Mouse (Mus musculus) skeletal muscle tissue, adult 2 months (tissue): ENCODE measurements at regions not wholly inside any gene's neighbourhood (a gene's known extent, or its start where the extent isn't known, plus 50 kb on each side); places are given as distances from the start of the nearest gene placed in this dataset.

ENCODE experiments used
- DNase-seq: peaks from one replicate; pipeline ENCODE4 v3.0.0-alpha.2; 2012; ENCODE audit warnings: low read depth, low spot score

DNA sequence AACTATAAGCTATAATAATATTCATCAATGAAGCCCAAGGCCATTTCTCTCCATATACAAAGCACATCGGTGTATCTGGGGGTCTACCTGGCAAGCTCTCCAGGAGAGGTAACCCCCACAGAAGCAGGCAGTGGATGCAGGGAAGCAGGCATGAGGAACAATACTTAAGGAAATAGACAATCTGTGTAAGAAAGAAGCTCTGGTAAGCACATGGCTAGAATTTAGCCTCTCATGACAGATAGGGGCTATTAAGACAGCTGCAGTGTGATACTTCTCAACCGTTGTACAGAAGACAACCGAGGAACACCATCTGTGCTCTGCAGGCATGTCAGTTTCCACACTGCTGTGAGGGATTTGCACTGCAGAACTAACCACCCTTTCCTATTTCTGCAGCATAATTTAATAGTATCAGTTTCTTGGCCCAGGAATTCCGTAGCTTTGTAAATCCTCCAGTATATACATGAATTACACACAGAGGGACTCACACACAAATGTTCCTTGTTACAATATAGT is 108.1 kb upstream of the Lpar1 start:
- no peak for DNase-seq

DNA sequence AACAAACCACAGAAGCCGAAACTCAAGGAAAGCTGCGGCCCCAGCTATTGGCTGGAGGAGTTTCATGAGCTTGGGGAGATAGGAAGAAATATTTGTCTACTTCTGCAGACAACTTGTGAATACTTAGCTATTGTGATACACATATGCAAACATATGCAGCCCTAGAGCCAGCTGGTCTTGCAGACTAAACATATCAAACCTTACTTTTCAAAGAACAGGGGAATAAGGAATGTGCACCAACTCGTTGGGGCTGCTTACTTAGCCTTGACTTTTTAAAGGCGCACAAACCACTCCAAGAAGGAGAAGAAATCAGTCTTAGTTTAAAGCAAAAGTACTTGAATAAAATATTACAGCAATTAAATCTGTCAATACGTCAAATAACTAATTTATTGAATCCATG is 106.8 kb upstream of the Lpar1 start:
- no peak for DNase-seq

DNA sequence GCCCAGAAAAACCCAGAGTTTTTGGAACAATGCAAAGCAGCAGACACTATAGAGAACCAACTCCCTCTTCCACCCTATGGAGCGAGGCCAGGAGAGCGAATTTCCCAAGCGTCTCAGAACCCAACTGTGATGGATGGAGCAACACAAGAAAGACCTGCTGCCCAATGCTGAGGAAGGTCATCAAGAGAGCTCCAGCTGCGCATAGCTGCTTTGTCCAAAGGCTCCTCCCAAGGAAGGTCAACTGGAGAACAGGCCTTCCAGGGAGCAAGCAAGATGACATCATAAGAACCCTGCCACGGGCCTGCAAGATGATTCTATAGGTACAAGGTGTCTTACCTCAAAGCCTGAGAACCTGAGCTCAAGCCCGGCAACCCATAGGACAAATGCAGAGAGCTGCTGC is 104.5 kb upstream of the Lpar1 start:
- DNase-seq: no peak

DNA sequence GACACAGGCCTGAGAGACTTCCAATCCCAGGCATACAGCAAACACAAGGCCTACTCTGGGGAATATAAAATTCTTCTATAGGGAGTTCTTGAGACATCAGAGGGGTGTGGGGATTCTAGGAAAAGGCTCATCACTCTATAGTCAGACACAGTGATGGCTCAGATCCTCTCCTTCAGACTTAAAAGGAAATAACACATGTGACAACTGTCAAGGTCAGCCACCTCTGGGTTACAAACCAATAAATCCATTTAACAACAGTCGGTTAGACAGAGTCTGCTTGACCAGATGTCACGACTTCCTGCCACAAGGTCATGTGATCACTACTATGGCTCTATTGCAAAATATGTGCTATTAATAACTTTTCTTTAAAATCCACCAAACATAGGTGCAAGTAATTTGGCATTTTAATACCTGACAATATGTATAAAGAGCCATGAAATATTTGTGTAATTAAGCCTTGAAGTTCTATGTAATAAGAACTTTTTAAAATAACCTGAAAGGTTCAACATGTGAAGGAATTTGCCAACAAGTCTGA is 94.1 kb upstream of the Lpar1 start:
- no peak for DNase-seq

DNA sequence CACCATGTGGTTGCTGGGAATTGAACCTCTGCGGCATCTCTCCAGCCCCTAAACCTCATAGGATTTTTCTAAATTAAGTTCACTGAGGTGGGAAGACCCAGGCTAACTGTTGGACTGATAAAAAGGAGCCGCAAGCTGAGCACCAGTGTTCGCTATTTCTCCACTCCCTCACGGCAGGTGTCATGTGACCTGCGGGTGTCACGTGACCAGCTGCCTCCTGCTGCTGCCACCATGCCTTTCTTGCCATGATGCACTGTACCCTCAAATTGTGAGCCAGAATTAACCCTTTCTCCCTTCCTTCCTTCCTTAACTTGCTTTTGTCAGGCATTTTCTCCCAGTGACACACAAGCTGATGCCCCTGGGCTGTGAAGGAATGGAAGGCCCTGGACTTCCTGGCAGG is 93.1 kb upstream of the Lpar1 start:
- no peak for DNase-seq

DNA sequence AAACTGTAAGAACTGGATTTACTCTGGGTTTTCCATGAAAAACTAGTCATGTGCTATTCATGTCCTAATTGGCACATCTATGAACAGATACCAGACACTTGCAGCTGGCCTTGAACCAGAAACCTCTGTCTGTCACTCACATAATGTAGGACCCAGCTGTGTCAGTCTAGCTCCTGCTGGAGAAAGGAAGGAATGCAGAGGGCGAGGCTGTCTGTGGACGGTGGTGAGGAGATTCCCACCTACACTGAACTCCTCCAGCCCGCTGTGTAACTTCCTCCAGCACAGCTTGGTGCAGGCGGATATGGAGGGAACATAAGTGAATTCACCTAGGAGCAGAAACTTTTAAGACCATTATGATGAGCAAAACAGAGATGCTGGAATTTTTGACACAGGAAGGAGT is 89.7 kb upstream of the Lpar1 start:
- DNase-seq: no peak

DNA sequence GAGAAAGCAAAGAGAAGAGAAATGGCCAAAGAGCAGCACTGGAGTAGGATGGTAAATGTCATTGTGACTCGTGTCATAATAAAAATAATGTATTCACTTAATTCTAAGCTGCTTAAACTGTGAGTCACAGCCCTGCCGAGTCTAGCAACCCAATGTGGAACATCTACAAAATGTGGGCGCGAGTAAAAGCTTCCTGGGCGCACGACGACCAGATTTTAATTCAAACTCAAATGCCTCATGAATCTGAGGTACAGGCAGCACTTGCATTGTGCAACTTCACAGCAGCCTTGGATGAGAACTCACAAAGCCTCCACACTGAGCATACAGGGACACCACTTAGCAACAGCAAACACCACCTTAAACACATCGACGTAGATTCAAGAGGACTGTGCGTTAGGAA is 88.5 kb upstream of the Lpar1 start:
- DNase-seq: no peak

DNA sequence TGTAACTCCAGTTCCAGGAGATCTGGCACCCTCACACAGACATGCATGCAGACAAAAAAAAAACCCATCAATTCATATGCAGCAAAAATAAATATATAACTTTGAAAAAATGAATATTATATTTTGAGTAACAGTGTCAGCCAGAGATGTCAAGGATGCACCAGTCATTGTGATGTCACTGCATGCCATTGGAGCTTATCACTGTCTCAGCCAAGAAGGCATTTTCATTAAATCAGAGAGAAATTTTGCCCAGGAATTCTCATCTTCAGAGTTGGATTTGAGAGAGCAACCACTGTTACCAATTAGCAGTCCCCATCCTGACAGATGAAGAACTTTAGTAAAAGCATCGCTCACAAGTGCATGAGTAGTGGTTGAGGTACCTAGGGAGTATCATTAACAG is 79.0 kb upstream of the Lpar1 start:
- DNase-seq: no peak

DNA sequence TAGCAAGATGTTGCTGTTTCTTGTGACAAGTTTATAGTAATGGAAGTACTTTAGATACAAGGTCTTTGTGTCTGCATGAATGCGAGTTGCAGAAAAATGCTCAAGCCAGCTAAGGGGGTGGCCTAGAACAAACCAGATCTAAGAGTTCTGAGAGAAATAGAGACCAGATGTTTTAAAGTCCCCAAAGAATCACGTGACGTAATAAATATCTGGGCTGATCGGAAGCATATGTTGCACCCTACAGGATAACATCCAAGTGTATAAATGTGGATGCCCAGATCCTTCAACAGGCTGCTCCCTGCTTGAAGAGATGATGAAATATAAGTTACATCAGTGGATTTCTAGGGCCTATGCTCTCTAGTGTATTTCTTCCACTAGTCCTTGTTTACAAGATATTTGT is 77.7 kb upstream of the Lpar1 start:
- no peak for DNase-seq

DNA sequence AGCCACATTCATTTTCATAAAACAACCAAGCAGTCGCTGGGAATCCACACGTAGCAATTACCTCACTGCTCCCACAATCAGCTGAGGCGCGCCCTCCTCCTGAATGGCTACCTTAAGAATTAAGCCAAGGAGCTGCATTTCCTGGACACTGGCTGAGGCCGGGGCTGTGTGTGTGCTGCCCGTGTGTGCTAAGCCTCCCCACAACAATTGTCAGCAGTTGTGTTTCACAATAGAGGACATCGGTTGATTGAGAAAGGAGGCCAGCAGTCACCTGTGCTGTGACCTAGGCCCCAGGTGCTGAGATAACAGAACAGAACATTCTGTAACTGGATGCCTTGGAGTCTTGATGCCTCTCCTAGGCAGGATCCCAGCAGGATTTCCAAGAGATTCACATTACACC is 73.3 kb upstream of the Lpar1 start:
- DNase-seq: no peak

DNA sequence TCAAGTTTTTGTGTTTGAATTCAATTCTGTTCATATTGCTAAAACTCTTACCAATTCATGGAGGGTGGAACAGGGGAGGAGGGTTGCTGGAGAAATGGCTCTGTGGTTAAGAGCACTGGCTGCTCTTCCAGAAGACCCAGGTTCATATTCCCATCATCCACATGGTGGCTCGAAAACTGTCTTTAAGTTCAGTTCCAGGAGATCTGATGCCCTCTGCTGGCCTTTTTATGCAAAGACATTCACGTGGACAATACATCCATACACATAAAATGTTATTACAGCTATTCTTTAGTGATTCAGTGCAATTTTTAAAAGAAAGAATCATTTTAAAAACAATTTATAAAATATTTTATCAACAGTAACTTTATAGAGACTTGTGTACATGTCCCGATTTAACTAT is 70.4 kb upstream of the Lpar1 start:
- DNase-seq: no peak

DNA sequence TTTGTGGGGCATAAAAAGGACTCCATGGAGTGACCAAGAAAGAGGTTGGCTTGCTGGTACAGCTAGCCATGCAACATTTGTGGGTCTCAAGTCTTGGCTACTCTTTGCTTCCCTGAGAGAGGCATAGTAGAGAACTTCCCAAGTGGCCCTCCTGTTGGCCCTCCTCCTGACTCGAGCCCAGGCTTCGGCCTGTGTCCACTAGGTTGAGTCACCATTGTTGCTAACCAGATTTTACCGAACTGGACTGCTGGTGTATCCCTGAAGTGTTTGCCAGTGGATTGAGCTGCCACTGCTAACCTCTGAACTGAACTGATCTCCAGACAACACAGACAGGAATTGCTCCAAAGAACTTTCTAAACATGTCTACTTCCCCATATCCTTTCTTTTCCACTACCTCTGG is 66.9 kb upstream of the Lpar1 start:
- no peak for DNase-seq

DNA sequence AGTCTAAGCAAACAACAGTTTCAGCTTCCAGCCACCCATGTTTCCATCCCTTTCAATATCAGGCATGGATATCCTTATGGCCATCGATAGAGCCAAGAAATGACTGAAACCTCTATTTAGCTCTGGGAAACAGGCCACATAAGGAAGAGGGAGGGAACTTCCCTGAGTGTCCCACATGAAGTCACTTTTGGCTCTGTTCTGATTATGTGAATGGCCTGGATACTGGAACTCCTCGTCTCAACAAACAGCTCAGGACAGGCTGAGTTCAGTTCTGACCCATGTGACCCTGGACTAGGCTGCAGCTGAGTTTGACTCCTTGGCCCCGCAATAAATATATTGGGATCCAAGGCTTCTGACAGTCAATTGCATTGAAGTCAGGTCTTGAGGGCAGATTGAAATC is 63.6 kb upstream of the Lpar1 start:
- DNase-seq: peak; percentile 73

DNA sequence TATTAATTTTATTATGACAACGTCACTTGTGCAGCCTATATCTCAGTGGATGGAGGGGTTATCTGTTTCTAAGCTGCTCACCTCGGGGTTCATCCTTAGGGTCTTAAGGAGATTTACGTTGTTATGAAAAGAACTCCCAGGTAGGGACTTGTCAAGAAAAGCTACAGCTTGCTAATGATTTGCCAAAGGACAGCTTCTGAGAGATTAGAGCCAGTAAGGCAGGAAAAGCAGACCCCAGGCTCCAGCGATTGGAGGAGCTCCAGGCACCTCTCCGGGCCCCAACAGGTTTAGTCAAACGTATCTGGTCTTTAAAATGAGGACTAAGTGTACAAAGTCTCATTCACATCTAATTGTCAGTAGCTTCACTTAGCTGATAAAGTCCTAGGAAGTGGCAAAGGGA is 59.8 kb upstream of the Lpar1 start:
- DNase-seq: no peak

DNA sequence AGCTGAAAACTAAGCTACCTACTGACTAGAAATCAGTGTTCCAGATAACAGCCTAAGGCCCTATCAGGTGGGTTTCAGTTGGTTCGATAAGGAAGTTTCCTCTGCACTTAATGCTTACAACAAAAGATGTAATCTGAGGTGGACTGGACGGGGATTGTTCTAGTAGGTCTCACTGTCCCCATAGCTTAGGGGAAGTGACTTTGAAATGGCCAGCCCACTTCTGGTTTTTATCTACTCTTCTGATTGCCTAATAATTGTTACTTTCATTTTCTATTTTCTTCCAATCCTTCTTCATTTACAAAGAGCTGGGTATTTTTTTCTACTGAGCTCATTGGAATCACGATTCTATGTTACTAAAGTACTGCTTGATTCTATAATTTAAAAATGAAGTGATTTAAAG is 59.3 kb upstream of the Lpar1 start:
- no peak for DNase-seq

DNA sequence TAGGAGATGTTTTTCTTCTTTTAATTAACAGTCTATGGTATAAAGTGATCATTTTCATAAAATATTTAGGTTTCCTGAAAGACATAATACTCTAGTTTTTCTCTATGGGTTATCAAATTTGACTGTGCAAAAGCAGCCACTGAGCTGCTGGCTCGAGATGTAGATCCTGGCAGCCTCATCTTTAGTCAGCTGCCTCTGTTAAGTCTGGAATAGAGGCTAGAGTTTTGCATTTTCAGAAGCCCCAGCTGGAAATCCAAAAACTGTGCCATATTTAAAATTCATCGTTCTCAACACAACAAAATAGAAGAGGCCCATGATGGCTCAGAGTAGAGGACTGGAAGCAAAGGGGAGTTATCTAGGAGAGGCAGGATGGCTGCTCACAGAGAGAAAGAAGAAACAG is 53.8 kb upstream of the Lpar1 start:
- no peak for DNase-seq

DNA sequence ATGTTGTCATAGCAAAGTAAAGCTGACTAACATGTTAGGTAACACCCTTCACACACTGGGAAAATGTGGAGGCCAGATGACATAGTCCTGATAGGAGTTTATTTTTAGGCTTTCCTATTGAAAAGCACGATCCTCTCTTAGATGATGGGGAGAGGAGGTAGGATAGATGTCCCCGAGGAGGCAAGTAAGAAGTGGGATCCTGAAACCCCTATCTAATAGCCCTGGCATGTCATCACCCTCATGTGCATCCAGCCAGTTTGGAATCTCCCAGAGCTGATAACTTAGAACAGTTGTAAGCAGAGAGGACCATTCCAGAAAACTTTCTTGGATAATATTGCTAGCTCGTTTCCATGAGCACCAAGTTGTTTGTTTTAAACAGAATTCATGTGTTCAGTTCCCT is 52.2 kb upstream of the Lpar1 start:
- DNase-seq: peak; percentile 59
